Mouse (Mus musculus): ENCODE data around the gene St6galnac3.
"Not testable (repeated sequence)": the region's sequence is repeated elsewhere in the genome, so short reads cannot be mapped to it uniquely, and the experiment has no call there.

Gene St6galnac3
- long read RNA-seq, experiment 1, partial matches to known transcripts, result 0 of 2 reads
- long read RNA-seq, experiment 1, other reads (novel, unspliced or antisense), result 2 of 2 reads
- long read RNA-seq, experiment 2, partial matches to known transcripts, result 0 of 1 reads
- long read RNA-seq, experiment 2, other reads (novel, unspliced or antisense), result 1 of 1 reads

GRCm38 (mm10) chr3:153724701-153725668 lies at the start of gene St6galnac3:
Gene St6galnac3 (minus strand): TSS chr3:153725174.
- intact Hi-C loops (cut with DNase I), result no loop called here

GRCm38 (mm10) chr3:153774568-153774967 lies 49.6 kb upstream of the St6galnac3 start:
- intact Hi-C loops (cut with DNase I), result no loop called here

GRCm38 (mm10) chr3:153771479-153771878 lies 46.5 kb upstream of the St6galnac3 start:
- intact Hi-C loops (cut with DNase I), result no loop called here

- intact Hi-C loops (cut with DNase I), result no loop called here
Measured at GRCm38 (mm10) chr3:153770573-153770972, 45.6 kb upstream of the St6galnac3 start.

- intact Hi-C loops (cut with DNase I), result no loop called here
Measured at GRCm38 (mm10) chr3:153769220-153769619, 44.2 kb upstream of the St6galnac3 start.

GRCm38 (mm10) chr3:153765171-153765570 lies 40.2 kb upstream of the St6galnac3 start:
- intact Hi-C loops (cut with DNase I), result no loop called here

- intact Hi-C loops (cut with DNase I), result no loop called here
Measured at GRCm38 (mm10) chr3:153764760-153765159, 39.8 kb upstream of the St6galnac3 start.

GRCm38 (mm10) chr3:153761171-153761570 lies 36.2 kb upstream of the St6galnac3 start:
- intact Hi-C loops (cut with DNase I), result no loop called here

GRCm38 (mm10) chr3:153759269-153759668 lies 34.3 kb upstream of the St6galnac3 start:
- intact Hi-C loops (cut with DNase I), result no loop called here

GRCm38 (mm10) chr3:153756500-153756996 lies 31.6 kb upstream of the St6galnac3 start:
- intact Hi-C loops (cut with DNase I), result no loop called here

- intact Hi-C loops (cut with DNase I), result not testable (repeated sequence)
Measured at GRCm38 (mm10) chr3:153755785-153756326, 30.9 kb upstream of the St6galnac3 start.

- intact Hi-C loops (cut with DNase I), result no loop called here
Measured at GRCm38 (mm10) chr3:153751435-153751834, 26.5 kb upstream of the St6galnac3 start.

GRCm38 (mm10) chr3:153749359-153749758 lies 24.4 kb upstream of the St6galnac3 start:
- intact Hi-C loops (cut with DNase I), result no loop called here

GRCm38 (mm10) chr3:153748293-153748692 lies 23.3 kb upstream of the St6galnac3 start:
- intact Hi-C loops (cut with DNase I), result no loop called here

GRCm38 (mm10) chr3:153745099-153745498 lies 20.1 kb upstream of the St6galnac3 start:
- intact Hi-C loops (cut with DNase I), result no loop called here

GRCm38 (mm10) chr3:153744447-153744846 lies 19.5 kb upstream of the St6galnac3 start:
- intact Hi-C loops (cut with DNase I), result no loop called here

- intact Hi-C loops (cut with DNase I), result no loop called here
Measured at GRCm38 (mm10) chr3:153741800-153742199, 16.8 kb upstream of the St6galnac3 start.

- intact Hi-C loops (cut with DNase I), result no loop called here
Measured at GRCm38 (mm10) chr3:153739351-153739750, 14.4 kb upstream of the St6galnac3 start.

GRCm38 (mm10) chr3:153738421-153738820 lies 13.4 kb upstream of the St6galnac3 start:
- intact Hi-C loops (cut with DNase I), result no loop called here

GRCm38 (mm10) chr3:153736756-153737280 lies 11.8 kb upstream of the St6galnac3 start:
- intact Hi-C loops (cut with DNase I), result no loop called here

- intact Hi-C loops (cut with DNase I), result no loop called here
Measured at GRCm38 (mm10) chr3:153735796-153736549, 11.0 kb upstream of the St6galnac3 start.
